Mouse (Mus musculus) ES-Bruce4 (cell line): ENCODE measurements around the gene Olfr485.

Experiments
- CTCF ChIP-seq: IDR thresholded peaks from one replicate; pipeline ENCODE4 v1.8.1; 2011; ENCODE audit warnings: low read depth, low read length
- EP300 ChIP-seq: IDR thresholded peaks from 2 replicates; pipeline ENCODE4 v1.6.1; 2011; ENCODE audit warnings: low read depth, low read length; ENCODE audit not compliant: insufficient read depth

GRCm38 (mm10) chr7:108120681-108121080 lies 39.0 kb downstream of the Olfr485 start:
- no peak for TF ChIP-seq CTCF
- peak; percentile 64; the same call in 1 of the 2 replicates for TF ChIP-seq EP300
